ENCODE assay signal across 8 mouse cellular contexts in genomic region chr10:3863411-3864195, GRCm38 (mm10).
DNase-seq lines count a peak whose midpoint lies in the region; ATAC-seq lines count a peak whose summit lies in the region.

No protein-coding gene starts in this region.

- DNase-seq in neural tube, embryonic 11.5 days (ENCODE audit: low spot score): peak; percentile 62
- DNase-seq in neural tube, embryonic 10.5 days (ENCODE audit: extremely low spot score, low spot score): no peak
- DNase-seq in frontal cortex, postnatal 36 days (ENCODE audit: low spot score in 2 of 2): no peak
- DNase-seq in heart, adult 18-20 months: no peak
- DNase-seq in cerebellum, adult 11 months: no peak

- no peaks in the 10 kb centered on the region for H3K36me3 ChIP-seq in neural tube, embryonic 11.5 days (ENCODE audit: control insufficient read depth, insufficient read depth, low read length)
- no peaks in the 10 kb centered on the region for H3K36me3 ChIP-seq in forebrain, embryonic 13.5 days (ENCODE audit: poor library complexity, severe bottlenecking)

- peak overlapping the region; percentile 46 for H3K9ac ChIP-seq in neural tube, embryonic 11.5 days (ENCODE audit: low read length)
- H3K9ac ChIP-seq in forebrain, embryonic 13.5 days: peak overlapping the region; percentile 35

- H3K4me3 ChIP-seq in neural tube, embryonic 11.5 days (ENCODE audit: low read depth, low read length): peak overlapping the region; percentile 24
- H3K4me3 ChIP-seq in forebrain, embryonic 13.5 days: peak overlapping the region; percentile 29

- WGBS in neural tube, embryonic 11.5 days: 16% methylated on average over 12 of the region's 12 CpGs
- WGBS in forebrain, embryonic 13.5 days: 1% methylated on average over 12 of the region's 12 CpGs

- peak overlapping the region; percentile 69 for H3K27ac ChIP-seq in neural tube, embryonic 11.5 days (ENCODE audit: low read depth, low read length)
- H3K27ac ChIP-seq in forebrain, embryonic 13.5 days: peak overlapping the region; percentile 60

- no peaks in the 10 kb centered on the region for H3K9me3 ChIP-seq in neural tube, embryonic 11.5 days (ENCODE audit: control insufficient read depth, low read length)
- no peaks in the 10 kb centered on the region for H3K9me3 ChIP-seq in forebrain, embryonic 13.5 days (replicated peaks)

- ATAC-seq in neural tube, embryonic 11.5 days (ENCODE audit: insufficient read depth, low FRiP score, low TSS enrichment): peak; percentile 84
- ATAC-seq in forebrain, embryonic 13.5 days: peak; percentile 86
- ATAC-seq in megakaryocyte, adult 5-6 weeks (ENCODE audit: poor library complexity, severe bottlenecking): 0 out of 2 replicates have a peak, but pooled peaks have one; percentile 27
- no peak for ATAC-seq in erythroblast, adult 5-6 weeks (replicated peaks; ENCODE audit: low FRiP score, poor library complexity, severe bottlenecking)

- H3K4me2 ChIP-seq in neural tube, embryonic 11.5 days (ENCODE audit: low read depth): peak overlapping the region; percentile 38
- peak overlapping the region; percentile 59 for H3K4me2 ChIP-seq in forebrain, embryonic 13.5 days

- no peaks in the 10 kb centered on the region for H3K27me3 ChIP-seq in neural tube, embryonic 11.5 days (ENCODE audit: control insufficient read depth, insufficient read depth, low read length)
- H3K27me3 ChIP-seq in forebrain, embryonic 13.5 days: no peaks in the 10 kb centered on the region

- H3K4me1 ChIP-seq in neural tube, embryonic 11.5 days (ENCODE audit: control insufficient read depth, insufficient read depth, low read length): peaks cover 16% of the 10 kb centered on the region
- H3K4me1 ChIP-seq in forebrain, embryonic 13.5 days: peaks cover 22% of the 10 kb centered on the region
